Mouse (Mus musculus): ENCODE measurements at regions not wholly inside any gene's neighbourhood (a gene's known extent, or its start where the extent isn't known, plus 50 kb on each side); places are given as distances from the start of the nearest gene placed in this dataset.

DNA sequence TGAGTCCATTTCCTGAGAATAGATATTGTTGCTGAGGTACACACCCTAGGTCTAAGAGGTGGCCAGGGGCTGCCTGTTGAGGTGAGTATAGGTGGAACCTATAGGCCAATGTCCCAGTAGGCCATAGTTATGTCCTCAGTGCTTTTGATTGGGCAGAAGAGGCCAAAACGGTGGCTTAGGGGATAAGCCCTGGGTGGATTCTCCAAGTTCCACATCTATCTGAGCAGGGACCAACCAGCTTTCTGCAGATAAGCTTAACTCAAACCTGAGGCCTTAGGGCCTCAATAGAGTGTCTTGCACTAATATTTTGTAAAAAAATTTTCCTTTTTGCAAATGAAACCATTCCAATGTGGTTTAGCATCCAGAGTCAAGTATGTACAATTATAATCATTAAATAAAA lies 231.4 kb downstream of the Cog6 start:
- Histone ChIP-seq H3K27me3 (ENCODE audit: insufficient read depth, low read length) (no peaks in the 10 kb centered on the region), H3K4me3 (ENCODE audit: low read depth, low read length) (no peak overlapping the region), H3K9me3 (replicated peaks) (peaks cover 17% of the 10 kb centered on the region), H3K4me1 (ENCODE audit: insufficient read depth, low read depth, low read length) (no peaks in the 10 kb centered on the region), H3K36me3 (replicated peaks) (no peaks in the 10 kb centered on the region)
- ATAC-seq (ENCODE audit: extremely low read depth, insufficient number of reproducible peaks, low FRiP score, poor library complexity, severe bottlenecking) (no peak), DNase-seq (ENCODE audit: low spot score) (no peak)
- TF ChIP-seq GATA2 (IDR thresholded peaks at IDR 0.05; ENCODE audit: borderline replicate concordance, low read depth, low read length) (no peak), TAL1 (conservative IDR thresholded peaks at IDR 0.05; ENCODE audit: low read depth, low read length) (no peak), CTCF (IDR thresholded peaks at IDR 0.05; ENCODE audit: low read depth, low read length) (no peak), POLR2AphosphoS5 (IDR thresholded peaks at IDR 0.05; ENCODE audit: insufficient replicate concordance, low read depth, low read length) (no peak), GATA1 (IDR thresholded peaks at IDR 0.05; ENCODE audit: borderline replicate concordance, low read length) (no peak)

- no peak for ATAC-seq (ENCODE audit: extremely low read depth, insufficient number of reproducible peaks, low FRiP score, poor library complexity, severe bottlenecking)
- Histone ChIP-seq H3K36me3 (replicated peaks) (no peaks in the 10 kb centered on the region), H3K4me1 (ENCODE audit: insufficient read depth, low read depth, low read length) (no peaks in the 10 kb centered on the region), H3K27me3 (ENCODE audit: insufficient read depth, low read length) (no peaks in the 10 kb centered on the region), H3K4me3 (ENCODE audit: low read depth, low read length) (no peak overlapping the region), H3K9me3 (replicated peaks) (peaks cover 23% of the 10 kb centered on the region)
- no peak for DNase-seq (ENCODE audit: low spot score)
- TF ChIP-seq GATA1 (IDR thresholded peaks at IDR 0.05; ENCODE audit: borderline replicate concordance, low read length) (no peak), TAL1 (conservative IDR thresholded peaks at IDR 0.05; ENCODE audit: low read depth, low read length) (no peak), CTCF (IDR thresholded peaks at IDR 0.05; ENCODE audit: low read depth, low read length) (no peak), GATA2 (IDR thresholded peaks at IDR 0.05; ENCODE audit: borderline replicate concordance, low read depth, low read length) (no peak), POLR2AphosphoS5 (IDR thresholded peaks at IDR 0.05; ENCODE audit: insufficient replicate concordance, low read depth, low read length) (no peak)
These were observed 232.6 kb downstream of the Cog6 start for GRCm38 (mm10) chr3:52784476-52784875.

GRCm38 (mm10) chr3:52782576-52782975 lies 234.5 kb downstream of the Cog6 start:
- ATAC-seq (ENCODE audit: extremely low read depth, insufficient number of reproducible peaks, low FRiP score, poor library complexity, severe bottlenecking) (no peak), DNase-seq (ENCODE audit: low spot score) (no peak)
- Histone ChIP-seq H3K27me3 (ENCODE audit: insufficient read depth, low read length) (no peaks in the 10 kb centered on the region), H3K36me3 (replicated peaks) (no peaks in the 10 kb centered on the region), H3K4me3 (ENCODE audit: low read depth, low read length) (no peak overlapping the region), H3K9me3 (replicated peaks) (peaks cover 27% of the 10 kb centered on the region), H3K4me1 (ENCODE audit: insufficient read depth, low read depth, low read length) (no peaks in the 10 kb centered on the region)
- TF ChIP-seq POLR2AphosphoS5 (IDR thresholded peaks at IDR 0.05; ENCODE audit: insufficient replicate concordance, low read depth, low read length) (no peak), GATA2 (IDR thresholded peaks at IDR 0.05; ENCODE audit: borderline replicate concordance, low read depth, low read length) (no peak), CTCF (IDR thresholded peaks at IDR 0.05; ENCODE audit: low read depth, low read length) (no peak), TAL1 (conservative IDR thresholded peaks at IDR 0.05; ENCODE audit: low read depth, low read length) (no peak), GATA1 (IDR thresholded peaks at IDR 0.05; ENCODE audit: borderline replicate concordance, low read length) (no peak)

DNA sequence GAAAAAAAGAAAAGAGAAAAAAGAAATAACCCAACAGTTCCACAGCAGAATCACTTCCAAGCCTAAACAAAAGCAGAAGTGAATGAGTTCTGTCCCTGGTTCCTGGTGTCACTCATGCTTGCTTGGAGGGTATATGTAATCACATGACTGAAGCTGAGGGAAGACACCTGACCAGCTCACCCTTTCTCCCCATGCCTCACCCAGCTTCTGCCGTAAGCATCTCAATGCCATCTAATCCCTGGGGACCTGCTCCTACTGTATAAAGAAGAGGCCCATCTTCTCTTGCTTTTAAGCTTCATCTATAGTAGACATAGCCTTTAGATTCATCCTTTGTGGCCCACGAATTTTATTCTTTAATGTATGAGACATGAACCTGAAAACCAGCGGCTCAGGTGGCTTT lies 235.5 kb downstream of the Cog6 start:
- DNase-seq (ENCODE audit: low spot score) (no peak), ATAC-seq (ENCODE audit: extremely low read depth, insufficient number of reproducible peaks, low FRiP score, poor library complexity, severe bottlenecking) (no peak)
- Histone ChIP-seq H3K27me3 (ENCODE audit: insufficient read depth, low read length) (no peaks in the 10 kb centered on the region), H3K4me3 (ENCODE audit: low read depth, low read length) (no peak overlapping the region), H3K36me3 (replicated peaks) (no peaks in the 10 kb centered on the region), H3K9me3 (replicated peaks) (peaks cover 22% of the 10 kb centered on the region), H3K4me1 (ENCODE audit: insufficient read depth, low read depth, low read length) (no peaks in the 10 kb centered on the region)
- no peak for TF ChIP-seq GATA1 (IDR thresholded peaks at IDR 0.05; ENCODE audit: borderline replicate concordance, low read length)
- TF ChIP-seq GATA2 (IDR thresholded peaks at IDR 0.05; ENCODE audit: borderline replicate concordance, low read depth, low read length): no peak
- TF ChIP-seq POLR2AphosphoS5 (IDR thresholded peaks at IDR 0.05; ENCODE audit: insufficient replicate concordance, low read depth, low read length): no peak

GRCm38 (mm10) chr3:52780356-52780755 lies 236.7 kb downstream of the Cog6 start:
- no peak for ATAC-seq (ENCODE audit: extremely low read depth, insufficient number of reproducible peaks, low FRiP score, poor library complexity, severe bottlenecking)
- no peak for DNase-seq (ENCODE audit: low spot score)
- Histone ChIP-seq H3K27me3 (ENCODE audit: insufficient read depth, low read length) (no peaks in the 10 kb centered on the region), H3K36me3 (replicated peaks) (no peaks in the 10 kb centered on the region), H3K9me3 (replicated peaks) (peaks cover 22% of the 10 kb centered on the region), H3K4me3 (ENCODE audit: low read depth, low read length) (no peak overlapping the region), H3K4me1 (ENCODE audit: insufficient read depth, low read depth, low read length) (no peaks in the 10 kb centered on the region)
- no peak for TF ChIP-seq CTCF (IDR thresholded peaks at IDR 0.05; ENCODE audit: low read depth, low read length)
- TF ChIP-seq GATA1 (IDR thresholded peaks at IDR 0.05; ENCODE audit: borderline replicate concordance, low read length): no peak
- no peak for TF ChIP-seq POLR2AphosphoS5 (IDR thresholded peaks at IDR 0.05; ENCODE audit: insufficient replicate concordance, low read depth, low read length)
- no peak for TF ChIP-seq TAL1 (conservative IDR thresholded peaks at IDR 0.05; ENCODE audit: low read depth, low read length)
- TF ChIP-seq GATA2 (IDR thresholded peaks at IDR 0.05; ENCODE audit: borderline replicate concordance, low read depth, low read length): no peak

DNA sequence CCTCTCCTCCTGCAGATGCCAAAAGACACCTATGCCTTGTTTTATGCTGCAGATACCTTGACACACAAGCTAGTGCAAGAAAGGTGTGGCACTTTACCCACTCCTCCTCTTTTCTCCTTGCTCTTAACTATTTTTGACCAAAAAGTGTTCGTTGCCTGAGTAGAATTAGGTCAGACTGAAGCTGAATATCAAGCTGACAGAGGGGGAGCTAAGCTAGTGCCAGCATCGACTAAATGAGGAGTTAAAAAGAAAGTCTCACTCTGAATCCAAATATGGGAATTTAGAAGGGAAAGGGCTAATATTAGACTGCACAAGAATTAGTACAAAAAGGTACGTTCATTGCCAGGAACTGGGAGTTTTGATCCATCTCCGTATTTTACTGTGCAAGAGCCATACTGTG lies 241.2 kb downstream of the Cog6 start:
- TF ChIP-seq CTCF (IDR thresholded peaks at IDR 0.05; ENCODE audit: low read depth, low read length) (no peak), TAL1 (conservative IDR thresholded peaks at IDR 0.05; ENCODE audit: low read depth, low read length) (no peak), GATA1 (IDR thresholded peaks at IDR 0.05; ENCODE audit: borderline replicate concordance, low read length) (no peak), POLR2AphosphoS5 (IDR thresholded peaks at IDR 0.05; ENCODE audit: insufficient replicate concordance, low read depth, low read length) (no peak), GATA2 (IDR thresholded peaks at IDR 0.05; ENCODE audit: borderline replicate concordance, low read depth, low read length) (no peak)
- Histone ChIP-seq H3K9me3 (replicated peaks) (peaks cover 22% of the 10 kb centered on the region), H3K27me3 (ENCODE audit: insufficient read depth, low read length) (no peaks in the 10 kb centered on the region), H3K36me3 (replicated peaks) (no peaks in the 10 kb centered on the region), H3K4me3 (ENCODE audit: low read depth, low read length) (no peak overlapping the region), H3K4me1 (ENCODE audit: insufficient read depth, low read depth, low read length) (no peaks in the 10 kb centered on the region)
- no peak for ATAC-seq (ENCODE audit: extremely low read depth, insufficient number of reproducible peaks, low FRiP score, poor library complexity, severe bottlenecking)
- no peak for DNase-seq (ENCODE audit: low spot score)

GRCm38 (mm10) chr3:52775156-52775555 lies 241.9 kb downstream of the Cog6 start:
- H3K4me3 ChIP-seq (ENCODE audit: low read depth, low read length): no peak overlapping the region
- peaks cover 27% of the 10 kb centered on the region for H3K9me3 ChIP-seq (replicated peaks)
- DNase-seq (ENCODE audit: low spot score): no peak
- H3K36me3 ChIP-seq (replicated peaks): no peaks in the 10 kb centered on the region
- TF ChIP-seq CTCF (IDR thresholded peaks at IDR 0.05; ENCODE audit: low read depth, low read length) (no peak), TAL1 (conservative IDR thresholded peaks at IDR 0.05; ENCODE audit: low read depth, low read length) (no peak), GATA2 (IDR thresholded peaks at IDR 0.05; ENCODE audit: borderline replicate concordance, low read depth, low read length) (no peak), POLR2AphosphoS5 (IDR thresholded peaks at IDR 0.05; ENCODE audit: insufficient replicate concordance, low read depth, low read length) (no peak), GATA1 (IDR thresholded peaks at IDR 0.05; ENCODE audit: borderline replicate concordance, low read length) (no peak)
- H3K27me3 ChIP-seq (ENCODE audit: insufficient read depth, low read length): no peaks in the 10 kb centered on the region
- H3K4me1 ChIP-seq (ENCODE audit: insufficient read depth, low read depth, low read length): no peaks in the 10 kb centered on the region
- ATAC-seq (ENCODE audit: extremely low read depth, insufficient number of reproducible peaks, low FRiP score, poor library complexity, severe bottlenecking): no peak
